Mouse (Mus musculus) c-Kit-positive CD71-negative TER-119-negative erythroid progenitor cells, embryonic 14.5 days (primary cell): ENCODE results near the gene Thoc7.

ENCODE experiments used
- DNase-seq: peaks from one replicate; pipeline ENCODE4 v3.0.0-alpha.2; 2013; ENCODE audit warnings: low read depth

The Thoc7 gene

DNA sequence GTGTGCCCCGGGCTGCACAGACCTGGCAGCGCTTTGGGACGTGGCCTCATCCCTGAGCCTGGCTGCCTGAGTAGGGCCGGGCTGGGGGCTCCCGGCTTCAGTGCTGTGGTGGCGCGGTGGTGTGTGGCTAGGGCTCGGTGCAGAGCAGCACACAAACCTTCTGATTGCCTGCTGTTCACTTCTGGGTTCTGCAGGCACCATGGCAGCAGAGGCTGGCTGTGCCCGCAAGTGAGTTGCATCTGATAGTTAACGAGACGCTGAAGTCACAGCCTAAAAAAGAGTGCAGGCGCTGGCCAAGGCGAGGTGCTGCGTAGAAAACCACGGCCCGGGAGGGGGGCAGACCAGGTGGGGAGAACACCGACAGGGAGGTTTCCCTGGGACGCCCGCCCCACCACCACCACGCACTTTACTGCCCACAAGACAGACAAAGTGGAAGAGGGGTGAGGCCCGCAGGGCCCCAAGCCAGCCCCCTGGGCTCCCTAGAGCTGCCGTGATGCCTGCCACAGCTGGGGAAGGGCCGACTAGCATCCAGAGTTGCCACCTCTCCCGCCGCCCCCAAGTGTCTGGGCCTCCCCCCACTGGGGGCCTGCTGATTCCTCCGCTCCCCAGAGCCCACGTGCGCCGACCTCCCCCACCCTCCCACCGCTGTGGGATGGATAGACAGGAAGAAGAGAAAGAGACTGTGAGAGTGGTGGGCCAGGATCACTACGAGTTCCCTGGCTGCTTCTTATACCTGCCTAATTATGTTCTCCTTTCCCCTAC, 28.2 kb downstream of the Thoc7 start:
- no peak for DNase-seq

DNA sequence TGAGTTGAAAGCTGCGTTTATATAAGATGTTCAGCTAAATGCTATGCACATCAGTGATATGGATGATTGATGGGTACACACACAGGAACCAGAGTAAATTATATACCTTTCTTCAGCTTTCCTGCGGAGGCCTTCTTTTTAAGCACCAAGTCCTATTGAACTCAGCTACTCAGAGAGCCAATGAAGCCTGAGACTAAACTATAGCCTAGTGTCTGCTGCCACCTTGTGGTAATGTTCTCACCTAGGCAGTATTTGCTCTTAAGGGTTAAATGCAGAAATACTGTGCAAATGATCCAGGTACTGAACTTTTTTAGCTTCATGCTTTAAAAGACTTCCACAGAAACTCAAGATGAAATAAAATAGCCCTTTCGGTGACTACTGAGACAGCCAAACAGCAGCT, 44.0 kb downstream of the Thoc7 start:
- peak; percentile 38 for DNase-seq

- DNase-seq, result no peak
Observed at GRCm38 (mm10) chr14:13917208-13917607, 44.4 kb downstream of the Thoc7 start.

- no peak for DNase-seq
Observed at GRCm38 (mm10) chr14:13915207-13915606, 46.4 kb downstream of the Thoc7 start.

GRCm38 (mm10) chr14:13914387-13915082, 47.1 kb downstream of the Thoc7 start, which contains the start of gene Gm281:
Gene Gm281, minus strand, starts transcription at chr14:13914478.
- DNase-seq, result no peak

DNA sequence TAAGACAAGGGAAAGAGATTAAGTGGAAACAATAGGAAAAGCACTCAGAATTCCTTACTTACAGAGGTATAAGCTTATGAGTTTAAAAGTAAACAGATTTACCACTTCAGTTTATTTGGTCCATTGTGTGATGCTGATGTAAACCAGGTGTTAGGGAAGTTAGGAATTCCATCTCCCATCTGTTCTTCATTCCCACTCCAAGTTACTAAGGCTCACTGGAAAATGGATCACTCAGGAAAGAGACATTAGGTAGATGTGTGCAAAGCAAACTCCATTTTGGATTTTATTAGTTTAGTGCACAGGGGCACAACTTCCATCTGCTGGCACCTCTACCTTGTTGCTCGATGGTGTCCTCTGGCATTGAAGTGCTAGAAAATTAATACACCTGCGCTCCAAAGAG, 51.5 kb downstream of the Thoc7 start:
- DNase-seq, result no peak

- DNase-seq, result no peak
Observed at GRCm38 (mm10) chr14:13907145-13907544, 54.5 kb downstream of the Thoc7 start.

GRCm38 (mm10) chr14:13906461-13906860, 55.2 kb downstream of the Thoc7 start:
- DNase-seq, result no peak

GRCm38 (mm10) chr14:13901611-13902067, 60.0 kb downstream of the Thoc7 start:
- DNase-seq, result peak; percentile 36
